Mouse (Mus musculus): ENCODE data around the gene Drc7.

DNA sequence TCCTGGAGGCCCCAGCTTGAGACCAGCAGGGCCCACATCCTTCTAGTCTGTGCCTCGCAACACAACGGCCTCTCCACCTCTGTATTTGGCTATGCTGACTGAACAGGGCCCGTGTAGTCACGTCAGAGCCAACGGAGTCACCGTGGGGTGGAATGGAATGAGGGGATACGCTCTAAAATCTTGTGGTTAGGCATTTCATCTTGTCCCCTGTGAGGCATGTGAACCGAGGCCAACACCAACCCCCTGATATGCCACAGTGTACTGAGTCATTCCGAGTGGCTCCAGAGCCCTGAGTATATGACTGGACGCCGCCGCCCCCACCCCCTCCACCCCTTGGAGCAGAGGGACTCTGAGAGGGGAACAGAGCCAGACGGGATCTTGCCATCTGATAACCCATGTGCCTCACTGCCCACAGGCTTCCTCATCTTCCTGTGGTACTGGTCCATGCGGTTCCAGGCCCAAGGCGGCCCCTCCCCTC lies 42.4 kb upstream of the Drc7 start:
- no peak for TF ChIP-seq CTCF (IDR thresholded peaks at IDR 0.05; ENCODE audit: extremely low read depth, insufficient read depth, insufficient read length, insufficient replicate concordance)
- no peak for TF ChIP-seq POLR2A (IDR thresholded peaks at IDR 0.05; ENCODE audit: low read depth, low read length)
